Mouse (Mus musculus): ENCODE measurements at regions not wholly inside any gene's neighbourhood (a gene's known extent, or its start where the extent isn't known, plus 50 kb on each side); places are given as distances from the start of the nearest gene placed in this dataset.
A peak's percentile ranks its signal among the peaks of the same experiment; 100 is the strongest.
"Not testable (repeated sequence)": the region's sequence is repeated elsewhere in the genome, so short reads cannot be mapped to it uniquely, and the experiment has no call there.

GRCm38 (mm10) chr13:74563483-74564330 is 69.9 kb upstream of the Zfp825 start:
- Histone ChIP-seq H3K4me3 (ENCODE audit: insufficient read depth, low read length) (peak overlapping the region; percentile 62), H3K27ac (ENCODE audit: insufficient read depth, low read depth, low read length) (peak overlapping the region; percentile 58)

DNA sequence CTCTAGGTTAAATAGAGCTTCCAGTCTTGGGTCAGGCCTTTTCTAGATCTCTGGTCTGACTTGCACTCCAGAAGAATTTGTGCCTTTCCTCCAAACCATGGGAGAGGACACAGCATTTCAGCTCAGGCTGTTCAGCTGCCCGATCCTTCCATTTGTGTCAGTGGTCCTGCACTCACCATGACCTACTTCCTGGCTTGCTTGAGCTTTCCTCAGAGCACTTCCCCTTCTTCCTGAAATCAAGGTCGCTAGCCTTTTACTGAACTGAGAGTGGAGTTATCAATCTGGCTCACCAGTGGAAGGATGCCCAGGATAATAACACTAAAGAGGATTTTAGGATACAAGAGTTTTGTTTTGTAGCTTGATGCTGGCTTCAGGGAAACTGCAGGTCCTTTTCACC is 70.5 kb upstream of the Zfp825 start:
- H3K4me3 ChIP-seq (ENCODE audit: insufficient read depth, low read length), result peak overlapping the region; percentile 62
- H3K4me1 ChIP-seq (ENCODE audit: control insufficient read depth, insufficient read depth, low read length), result not testable (repeated sequence)

More at GRCm38 (mm10) chr13:74563483-74564330, 69.9 kb upstream of the Zfp825 start:
- not testable (repeated sequence) for H3K4me1 ChIP-seq (ENCODE audit: control insufficient read depth, insufficient read depth, low read length)

DNA sequence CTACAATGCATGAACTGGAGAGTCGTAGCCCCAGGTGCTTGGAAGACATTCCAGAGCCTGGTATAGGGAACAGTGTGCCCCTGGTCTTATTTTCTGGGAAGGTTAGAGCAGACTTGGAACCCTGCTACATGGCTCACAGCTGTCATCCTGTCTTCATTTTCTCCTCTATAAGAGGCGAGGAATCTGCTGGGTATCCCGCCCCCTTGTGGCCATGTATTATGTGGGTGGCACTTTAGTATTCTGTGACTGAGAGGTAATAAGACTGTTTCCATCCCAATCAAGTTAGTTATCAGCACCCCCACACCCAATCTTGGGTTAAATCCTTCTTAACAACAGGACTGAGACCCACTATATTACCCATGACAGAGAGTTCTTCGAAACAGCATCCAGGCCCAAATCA is 69.4 kb upstream of the Erap1 start:
- H3K4me1 ChIP-seq (ENCODE audit: control insufficient read depth, insufficient read depth, low read length); H3K27ac ChIP-seq (ENCODE audit: insufficient read depth, low read depth, low read length); H3K4me3 ChIP-seq (ENCODE audit: insufficient read depth, low read length): not testable (repeated sequence)

More for the DNA sequence above, 70.5 kb upstream of the Zfp825 start:
- peak overlapping the region; percentile 58 for H3K27ac ChIP-seq (ENCODE audit: insufficient read depth, low read depth, low read length)
